Mouse (Mus musculus): ENCODE data around the gene Robo4.

GRCm38 (mm10) chr9:37434932-37435331, 33.2 kb downstream of the Robo4 start:
- no peak for TF ChIP-seq POLR2A (IDR thresholded peaks at IDR 0.05; ENCODE audit: low read depth, low read length)
- TF ChIP-seq CTCF (IDR thresholded peaks at IDR 0.05; ENCODE audit: extremely low read depth, insufficient read depth, insufficient read length, insufficient replicate concordance), result no peak
